Mouse (Mus musculus): ENCODE data around the gene Dph5. TPM values are rescaled to one million over a fixed set of nuclear protein-coding genes. Genes with fewer than 3 reads are reported as not detected.

The Dph5 gene
- total RNA-seq, 2 experiments from 2014 or later = 6.5 to 6.9 TPM

DNA sequence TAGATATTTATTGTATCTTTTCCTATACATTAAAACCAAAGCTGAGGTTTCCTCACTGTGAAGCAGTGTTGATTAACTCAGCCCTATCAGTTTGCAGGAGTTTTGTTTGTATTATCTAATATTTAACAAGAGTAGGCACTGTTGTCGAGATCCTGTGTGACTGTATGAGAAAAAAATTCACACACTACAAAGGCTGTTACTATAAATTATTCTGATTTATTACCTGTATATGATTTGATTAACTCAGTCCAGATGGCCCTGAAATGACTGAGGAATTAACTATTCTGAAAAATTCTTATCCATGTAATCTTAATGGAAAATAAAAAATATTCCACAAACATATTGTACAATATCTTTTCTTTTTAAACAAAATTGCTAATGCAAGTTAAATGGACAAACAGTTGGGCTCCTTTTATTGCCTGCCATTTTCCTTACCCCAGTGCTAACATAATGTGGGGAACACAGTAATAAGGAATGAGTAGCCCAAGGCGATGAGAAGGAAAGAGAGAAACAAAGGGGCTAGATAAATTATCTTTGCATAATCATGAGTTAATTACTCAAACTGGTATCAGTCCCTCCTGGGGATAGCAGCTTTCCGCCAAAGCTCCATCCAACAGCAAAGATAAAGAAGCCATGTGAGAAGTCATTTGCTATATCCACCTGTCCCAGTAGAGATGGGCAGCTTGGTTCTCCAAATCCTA, 61.7 kb downstream of the Dph5 start:
- intact Hi-C loops (cut with DNase I) = no loop called here
- no peak for DNase-seq

DNA sequence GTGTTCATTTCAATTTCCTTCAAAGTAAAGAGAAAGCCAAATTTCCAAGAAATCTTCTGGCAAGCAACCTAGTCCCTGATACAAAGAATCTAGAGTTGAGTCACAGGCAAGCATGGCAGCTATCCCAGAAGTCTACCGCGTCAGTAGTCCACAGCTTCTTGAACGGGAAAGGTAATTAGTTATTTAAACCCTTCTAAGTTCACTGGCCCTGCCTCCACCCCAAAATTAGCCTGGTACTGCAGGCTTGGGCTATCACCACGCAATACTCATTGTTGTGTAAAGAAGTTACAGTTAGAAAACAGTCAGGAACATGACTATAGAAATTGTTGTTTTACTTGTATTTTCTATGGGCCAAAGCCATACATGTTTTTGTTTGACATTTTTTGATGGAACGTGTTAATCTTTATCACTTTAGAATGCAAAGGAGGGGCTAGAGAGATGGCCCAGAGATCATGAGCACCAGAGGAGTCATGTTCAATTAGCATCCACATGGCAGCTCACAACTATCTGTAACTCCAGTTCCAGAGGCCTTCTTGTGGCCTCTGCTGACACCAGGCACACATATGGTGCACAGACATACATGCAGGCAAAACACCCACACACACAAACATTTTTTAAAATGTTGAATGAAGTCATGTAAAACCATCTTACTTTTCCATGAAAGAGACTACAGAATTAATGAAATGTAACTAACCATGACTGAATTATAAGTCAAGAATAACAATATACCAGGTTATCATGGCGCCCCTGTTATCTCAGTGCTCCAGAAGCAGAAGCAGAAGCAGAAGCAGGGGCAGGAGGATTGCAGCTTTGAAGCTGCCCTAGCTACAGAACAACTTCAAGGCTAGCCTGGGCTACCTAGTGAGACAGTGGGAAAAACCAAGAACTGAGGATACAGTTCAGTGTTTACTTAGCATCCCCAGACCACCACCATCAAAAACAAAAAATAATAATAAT, 62.6 kb downstream of the Dph5 start:
- intact Hi-C loops (cut with DNase I) = no loop called here
- no peak for DNase-seq

DNA sequence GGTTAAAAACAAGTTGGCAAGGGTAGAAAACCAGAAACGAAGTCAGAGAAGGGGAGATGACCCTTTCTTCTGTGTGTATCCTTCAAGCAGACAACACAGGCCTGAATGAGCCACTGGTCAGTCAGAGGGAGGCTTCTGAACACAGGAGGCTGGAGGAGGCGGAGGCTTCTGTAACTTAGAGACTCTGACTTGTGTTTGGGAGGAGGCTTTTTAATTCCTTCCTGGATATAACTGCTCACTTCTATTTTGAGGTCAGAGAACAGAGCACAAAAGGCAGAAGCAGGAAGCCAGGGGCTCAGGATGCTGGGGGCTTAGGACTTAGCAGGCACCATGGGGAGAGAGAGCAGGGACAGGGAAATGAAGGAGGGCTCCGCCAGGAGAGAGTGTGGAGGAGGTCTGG, 63.6 kb downstream of the Dph5 start:
- intact Hi-C loops (cut with DNase I) = no loop called here
- peak in 1 of 2 experiments; percentile 18 for DNase-seq

DNA sequence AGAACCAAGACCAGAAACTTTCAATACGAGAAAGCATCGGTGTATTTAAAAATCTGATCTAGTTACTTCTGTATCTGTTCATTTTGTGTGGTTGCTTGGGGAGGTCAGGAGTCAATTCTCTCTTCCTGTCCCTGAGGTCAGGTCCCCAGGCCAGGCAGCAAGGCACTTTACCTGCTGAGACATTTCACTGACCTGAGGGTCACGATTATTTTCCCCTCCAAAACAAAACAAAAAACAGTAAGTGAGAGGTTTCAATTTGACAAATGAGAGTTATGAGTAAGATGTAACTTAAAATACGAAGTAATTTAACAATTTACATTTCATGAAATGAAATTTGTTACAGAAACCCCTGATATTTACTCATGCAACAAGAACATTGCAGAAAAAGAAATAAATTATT, 64.7 kb downstream of the Dph5 start:
- intact Hi-C loops (cut with DNase I) = no loop called here
- no peak for DNase-seq

DNA sequence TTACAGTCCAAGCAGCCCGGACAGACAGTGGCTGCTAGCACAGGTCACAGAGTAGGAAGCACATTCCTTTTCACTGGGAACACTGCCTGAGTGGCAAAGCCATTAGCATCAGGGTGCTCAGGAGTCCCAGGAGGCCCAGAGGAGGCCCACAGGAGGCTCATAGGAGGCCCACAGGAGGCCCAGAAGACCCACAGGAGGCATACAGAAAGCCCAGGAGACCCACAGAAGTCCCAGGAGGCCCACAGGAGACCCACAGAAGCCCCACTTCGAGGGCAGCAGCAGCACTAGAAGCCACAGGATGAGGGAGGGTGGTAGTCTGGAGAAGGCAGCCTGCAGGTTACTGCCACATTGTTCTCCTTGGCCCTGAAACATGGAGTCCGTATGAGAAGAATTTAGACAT, 65.5 kb downstream of the Dph5 start:
- DNase-seq = no peak
- intact Hi-C loops (cut with DNase I) = no loop called here

DNA sequence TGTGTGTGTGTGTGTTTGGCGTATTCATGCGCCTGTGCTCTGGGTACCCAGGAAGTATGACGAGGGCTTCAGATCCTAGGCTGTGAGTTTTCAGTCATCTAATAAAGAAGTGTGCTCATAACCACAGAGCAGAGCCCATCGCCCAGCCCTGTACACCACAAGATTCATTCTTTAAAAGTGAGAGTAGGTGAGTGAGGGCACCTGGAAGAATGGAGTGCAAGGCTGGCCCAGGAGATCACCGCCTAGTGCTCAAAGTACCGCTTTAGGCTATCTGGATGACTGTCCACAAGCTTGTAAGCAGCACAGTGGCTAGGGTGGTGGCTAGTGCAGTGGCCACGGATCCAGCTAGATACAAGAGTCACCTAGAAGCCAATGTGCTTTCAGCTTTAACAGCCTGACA, 69.6 kb downstream of the Dph5 start:
- intact Hi-C loops (cut with DNase I) = no loop called here

DNA sequence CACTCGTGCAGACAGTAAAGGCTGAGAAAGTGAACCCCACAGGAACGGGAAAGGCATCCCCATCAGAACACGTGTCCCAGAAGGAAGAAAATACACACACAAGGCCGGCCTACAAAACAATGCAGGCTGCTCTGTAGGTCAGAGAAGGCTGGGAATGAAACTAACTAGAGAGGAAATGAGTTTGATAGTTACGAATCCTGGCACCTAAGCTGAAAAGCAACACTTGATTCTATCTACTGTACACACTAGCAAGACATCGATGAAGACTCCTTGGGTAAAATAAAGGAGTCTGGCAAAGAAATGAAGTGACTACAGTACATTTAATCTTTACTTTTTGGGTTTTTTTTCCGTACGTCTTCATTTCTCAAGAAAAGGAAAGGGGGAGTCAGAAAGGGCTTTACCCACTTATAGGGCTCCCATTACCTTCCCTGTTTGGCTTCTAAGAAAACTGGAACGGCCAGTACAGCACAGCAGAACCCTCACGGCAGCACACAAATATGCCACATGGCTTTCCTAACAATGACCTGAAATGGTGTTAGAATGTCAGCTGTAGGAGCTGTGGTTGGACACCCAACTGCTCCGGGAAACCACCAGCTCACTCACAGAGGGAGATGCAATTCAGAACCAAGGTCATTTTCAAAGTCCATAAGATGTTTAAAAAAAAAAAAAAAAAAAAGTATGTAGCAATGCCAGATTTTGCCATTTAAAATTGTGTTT, 73.8 kb downstream of the Dph5 start:
- intact Hi-C loops (cut with DNase I) = no loop called here
- no peak for DNase-seq

More for the DNA sequence above, 69.6 kb downstream of the Dph5 start:
- DNase-seq = no peak

DNA sequence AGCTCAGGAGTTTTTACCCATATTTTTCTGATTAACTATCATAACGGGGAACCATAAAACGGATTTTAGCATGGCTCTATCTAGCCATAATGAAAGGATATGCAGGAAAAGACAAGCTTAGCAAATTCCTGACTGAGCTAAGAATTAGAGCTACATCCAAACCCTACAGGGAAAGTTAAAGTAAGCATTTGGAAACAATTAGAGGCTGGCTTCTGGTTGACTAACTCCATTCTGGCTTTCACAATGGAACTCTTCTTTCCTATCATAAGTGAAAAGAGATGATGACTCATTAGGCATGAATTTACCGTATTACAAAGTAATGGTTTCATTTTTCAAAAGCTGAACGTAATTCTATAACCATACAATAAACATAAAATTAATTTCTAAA, 74.4 kb downstream of the Dph5 start:
- DNase-seq = no peak
- intact Hi-C loops (cut with DNase I) = no loop called here

DNA sequence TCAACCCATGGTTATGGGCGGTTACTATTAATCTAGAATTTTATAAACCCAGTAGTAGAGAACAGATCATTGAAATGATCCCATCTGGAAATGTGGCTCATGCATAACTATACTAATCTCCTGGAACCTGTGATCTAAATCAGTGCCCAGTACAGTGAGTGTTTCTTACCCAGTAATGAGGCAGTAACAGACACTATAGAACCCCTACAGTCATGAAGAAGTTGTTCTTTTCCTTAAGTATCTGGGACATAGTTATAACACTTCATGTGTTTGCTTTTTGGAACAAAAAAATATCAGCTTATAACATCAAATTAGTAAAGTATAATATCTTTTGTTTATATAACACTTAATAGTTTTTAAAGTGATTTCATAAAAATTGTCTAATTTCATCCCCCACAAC, 76.0 kb downstream of the Dph5 start:
- intact Hi-C loops (cut with DNase I) = no loop called here
- no peak for DNase-seq

DNA sequence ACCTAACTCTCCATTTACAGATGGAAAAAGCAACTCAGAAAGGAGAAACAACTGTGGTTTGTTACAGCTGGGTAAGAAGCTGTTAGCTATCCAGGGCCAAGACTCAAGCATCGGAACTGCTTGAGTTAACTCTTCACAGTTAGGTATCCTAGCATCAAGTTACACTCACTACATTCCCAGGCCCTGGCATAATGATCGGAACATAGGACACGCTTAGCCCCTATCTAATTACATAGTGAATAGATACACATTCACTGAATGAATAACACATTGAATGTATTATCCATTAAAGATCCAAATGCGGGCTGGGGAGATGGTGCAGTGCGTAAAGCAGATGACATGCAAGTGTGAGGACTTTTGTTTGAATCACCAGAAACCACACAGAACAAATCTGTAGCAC, 76.4 kb downstream of the Dph5 start:
- no peak for DNase-seq
- intact Hi-C loops (cut with DNase I) = no loop called here

DNA sequence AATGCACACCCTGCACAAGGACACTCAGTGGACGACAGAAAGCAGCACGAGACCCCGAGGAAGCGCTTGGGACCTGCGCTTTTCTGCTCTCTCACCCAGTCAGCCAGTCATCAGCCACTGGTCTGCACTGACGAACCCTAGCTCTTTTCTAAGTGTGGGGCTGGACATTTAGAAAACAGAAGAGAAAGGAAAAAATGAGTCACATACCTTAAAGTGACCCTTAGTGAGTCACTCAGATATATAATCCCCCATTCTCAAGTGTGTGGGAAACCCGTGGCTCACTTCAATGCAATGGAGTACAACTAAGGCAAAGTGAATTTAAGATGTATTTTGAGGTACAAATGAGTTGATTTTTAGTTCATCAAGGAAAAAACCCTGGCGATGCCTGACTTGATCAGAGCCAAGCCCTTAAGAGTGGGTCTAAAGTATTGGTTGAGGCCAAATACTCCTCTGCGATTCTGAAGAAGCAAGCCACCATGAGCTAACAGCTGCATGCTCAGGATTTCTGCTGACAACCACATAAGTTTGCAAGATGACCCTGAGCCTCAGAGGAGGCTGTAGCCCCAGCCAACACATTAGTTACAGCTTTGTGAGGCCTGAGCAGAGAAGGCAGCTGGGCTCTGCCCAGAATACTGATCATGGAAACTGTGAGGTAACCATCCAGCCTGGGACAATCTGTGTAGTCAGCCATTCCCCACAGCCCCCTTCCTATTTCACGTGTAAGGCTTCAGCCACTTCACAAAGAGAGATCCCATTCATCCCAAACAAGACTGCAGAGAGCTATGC, 81.3 kb downstream of the Dph5 start:
- intact Hi-C loops (cut with DNase I) = no loop called here

DNA sequence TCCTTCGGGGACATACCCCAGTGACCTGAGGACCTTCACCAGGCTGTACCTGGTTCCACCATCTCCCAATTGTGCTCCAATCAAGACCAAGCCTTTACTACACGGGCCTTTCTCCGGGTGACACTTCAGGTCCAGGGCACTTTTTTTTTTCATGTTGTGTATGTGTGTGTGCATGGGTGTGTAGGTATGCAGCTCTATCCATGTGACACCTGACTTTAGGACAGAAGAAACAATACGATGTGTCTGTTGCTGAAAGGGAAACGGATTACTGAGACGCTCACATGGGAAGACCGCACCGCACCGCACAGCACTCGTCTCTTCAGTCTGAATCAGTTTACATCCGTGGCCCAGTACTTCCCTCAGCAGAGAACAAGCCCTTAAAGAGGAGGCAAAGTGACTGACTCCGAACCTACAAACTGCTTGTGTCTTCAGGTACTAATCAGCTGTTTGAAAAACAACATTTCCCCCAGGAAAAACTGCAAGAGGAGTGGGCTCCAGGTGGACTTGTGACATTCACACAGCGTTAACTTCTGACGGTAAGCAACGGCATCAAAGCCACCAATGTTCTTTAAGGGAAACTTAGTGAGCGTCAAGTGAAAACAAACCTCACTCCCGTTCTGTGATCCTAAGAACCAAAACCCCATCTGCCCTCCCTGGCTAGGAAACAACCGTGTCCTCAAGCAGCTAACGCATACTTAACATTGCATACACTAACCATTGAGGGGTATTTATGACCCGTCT, 83.6 kb downstream of the Dph5 start:
- intact Hi-C loops (cut with DNase I) = no loop called here

More for the DNA sequence above, 81.3 kb downstream of the Dph5 start:
- no peak for DNase-seq

DNA sequence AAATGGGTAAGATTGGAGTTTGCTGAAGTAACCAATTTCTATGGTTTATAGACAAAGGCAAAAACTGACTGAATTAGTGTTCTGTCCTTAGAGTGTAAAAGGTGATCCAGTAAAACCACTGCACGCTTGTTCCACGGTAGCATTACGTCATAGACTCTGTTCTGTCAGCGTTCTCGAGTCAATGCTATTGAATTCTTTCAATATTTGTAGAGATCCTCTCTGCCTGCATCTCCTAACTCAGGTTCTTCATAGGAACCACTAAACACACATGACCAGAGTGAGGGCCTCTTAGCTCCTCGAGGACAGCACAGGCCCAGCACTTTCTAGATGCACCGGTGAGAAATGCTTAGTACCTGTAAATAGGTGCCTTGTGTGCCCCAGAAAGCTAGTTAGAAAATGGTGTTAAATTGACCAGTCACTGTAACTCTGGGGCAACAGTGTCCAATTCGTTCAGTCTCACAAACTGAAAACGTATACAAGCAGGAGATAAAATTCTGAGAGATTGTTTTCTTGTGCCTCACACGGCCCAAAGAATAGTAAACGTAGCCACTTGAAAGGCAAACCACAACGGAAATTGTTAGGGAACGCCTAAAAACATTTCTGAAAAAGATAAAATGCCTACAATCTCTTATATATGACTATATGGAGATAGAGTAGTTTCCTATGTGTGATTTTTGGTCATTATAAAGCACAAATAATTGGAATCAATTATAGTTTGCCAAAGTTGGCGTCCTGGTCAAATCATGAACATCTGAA, 84.4 kb downstream of the Dph5 start:
- no peak for DNase-seq
- intact Hi-C loops (cut with DNase I) = no loop called here

More for the DNA sequence above, 83.6 kb downstream of the Dph5 start:
- DNase-seq = no peak

DNA sequence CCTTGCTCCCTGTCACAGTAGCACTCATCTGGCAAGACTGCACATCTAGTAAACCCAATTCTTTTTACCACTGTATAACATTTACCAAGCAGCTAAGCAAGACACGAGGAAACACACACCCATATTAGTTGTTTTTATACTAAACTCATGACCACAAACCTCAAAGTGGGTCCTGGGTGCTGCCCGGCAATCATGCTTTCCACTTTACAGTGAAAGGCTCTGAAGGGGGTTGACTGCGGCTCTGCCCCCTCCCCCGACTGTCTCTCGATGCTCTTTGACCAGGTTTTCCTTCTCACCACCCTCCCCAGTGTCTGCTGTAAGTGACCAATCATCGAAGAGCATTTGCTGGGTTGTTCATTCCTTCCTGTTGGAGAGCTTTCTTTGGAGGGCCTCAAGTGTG, 86.6 kb downstream of the Dph5 start:
- intact Hi-C loops (cut with DNase I) = no loop called here
- DNase-seq = no peak

DNA sequence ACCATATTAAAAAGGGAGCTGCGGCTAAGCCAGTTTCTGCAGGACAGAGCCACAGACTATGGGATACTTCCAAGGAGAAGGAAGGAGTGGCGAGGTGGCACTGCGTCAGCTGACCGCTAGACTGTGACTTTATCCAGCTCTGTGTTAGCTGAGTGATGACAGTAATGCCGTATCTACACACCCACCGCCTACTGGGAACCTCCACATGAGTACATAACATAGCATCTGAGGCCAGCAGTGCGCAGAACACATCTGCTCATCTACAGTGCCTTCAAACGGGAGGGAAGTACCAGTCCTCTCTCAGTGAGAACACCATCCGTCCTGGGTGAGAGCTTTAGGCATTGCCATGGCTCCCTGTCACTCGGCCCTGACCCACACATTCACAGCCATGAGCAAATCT, 87.4 kb downstream of the Dph5 start:
- DNase-seq = no peak

DNA sequence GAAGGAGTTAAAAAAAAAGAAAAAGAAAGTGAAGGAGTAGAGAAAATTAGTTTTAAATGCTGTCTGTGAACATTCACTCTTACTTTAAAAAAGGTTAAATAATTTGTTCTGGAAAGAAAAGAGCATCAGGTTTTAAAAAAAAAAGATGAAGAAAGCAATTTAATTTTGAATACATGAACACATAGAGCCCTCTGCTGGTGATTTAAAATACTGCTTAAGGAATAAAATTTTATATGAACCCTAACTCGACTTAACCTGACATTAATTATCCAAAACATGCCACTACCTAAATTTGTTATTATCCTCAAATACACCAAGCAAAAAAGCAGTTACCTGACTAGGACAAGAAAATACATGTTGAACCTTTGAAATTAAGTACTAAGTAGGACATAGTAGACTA, 91.4 kb downstream of the Dph5 start:
- no peak for DNase-seq
- intact Hi-C loops (cut with DNase I) = loop anchor here (1.0 to 2.0 kb wide), 4 partner anchors 42 to 382 kb away; no protein-coding TSS in a partner anchor

More for the DNA sequence above, 87.4 kb downstream of the Dph5 start:
- intact Hi-C loops (cut with DNase I) = no loop called here

DNA sequence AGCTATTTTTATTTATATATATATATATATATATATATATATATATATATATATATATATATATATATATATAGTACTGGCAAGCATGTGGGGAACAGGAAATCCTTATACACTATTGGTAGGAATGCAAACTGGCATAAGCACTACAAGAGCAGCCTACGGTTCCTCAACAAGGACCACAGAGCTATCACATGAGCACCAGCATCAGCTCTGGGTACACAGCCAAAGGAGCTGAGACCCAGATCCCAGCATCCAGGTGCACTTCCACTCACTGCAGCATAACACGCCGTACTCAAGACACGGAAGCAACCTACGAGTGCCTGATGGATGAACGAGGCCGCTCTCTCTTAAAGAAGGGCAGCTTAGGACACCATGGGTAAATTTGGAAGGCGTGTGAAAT, 95.6 kb downstream of the Dph5 start:
- intact Hi-C loops (cut with DNase I) = no loop called here
- no peak for DNase-seq

All from heart, postnatal 36 days (tissue).